In the genomic region with DNA sequence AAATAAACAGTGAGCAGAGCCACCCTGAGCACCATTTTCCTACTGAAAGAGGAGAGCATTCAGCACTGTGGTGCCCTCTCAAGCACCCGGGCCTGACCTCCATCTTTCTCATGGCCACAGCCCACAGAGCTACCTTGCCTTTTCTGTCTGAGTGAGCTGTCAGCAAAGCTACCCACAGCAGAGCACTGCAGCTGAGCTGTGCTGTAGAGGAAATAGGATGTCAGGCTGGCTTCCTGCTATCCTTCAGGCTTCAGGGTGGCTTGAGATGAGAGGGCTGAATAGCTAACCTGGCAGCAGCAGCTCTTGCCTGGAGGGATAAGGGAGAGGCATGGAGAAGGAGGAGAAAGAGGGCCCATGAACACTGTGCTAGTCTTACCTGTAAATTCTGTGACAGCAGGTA, we compare ENCODE assay signal across 17 mouse cellular contexts.
"Had no signal": no experiment of that assay in that cellular context is flagged by ENCODE, and none has a peak within 500 bp of the region (broad histone marks: within the 10 kb centered on the region; RNA-seq: fewer than 3 reads in every experiment).

No protein-coding gene starts in this region.

- DNase-seq: liver, postnatal 0 days; lung, adult 2 months; lung, postnatal 14 days; lung, postnatal 36 days; right cerebral cortex, adult 18-20 months; right cerebral cortex, postnatal 25 days; right cerebral cortex, postnatal 4 days; spleen, adult 18-20 months; thymus, adult 18-20 months; thymus, postnatal 14 days; thymus, postnatal 36 days had no signal

- ATAC-seq: liver, postnatal 0 days; lung, postnatal 0 days; midbrain, embryonic 13.5 days; midbrain, embryonic 15.5 days had no signal

- H3K4me1 ChIP-seq: liver, embryonic 15.5 days; midbrain, embryonic 13.5 days; midbrain, embryonic 15.5 days; neural tube, embryonic 12.5 days had no signal

- H3K9me3 ChIP-seq: liver, embryonic 15.5 days; lung, embryonic 15.5 days; midbrain, embryonic 13.5 days; midbrain, embryonic 15.5 days; neural tube, embryonic 12.5 days had no signal

- H3K36me3 ChIP-seq: liver, embryonic 15.5 days; lung, embryonic 15.5 days; midbrain, embryonic 13.5 days; midbrain, embryonic 15.5 days; neural tube, embryonic 12.5 days had no signal

- H3K4me3 ChIP-seq: liver, embryonic 15.5 days; lung, embryonic 15.5 days; midbrain, embryonic 13.5 days; midbrain, embryonic 15.5 days; neural tube, embryonic 12.5 days had no signal

- H3K27me3 ChIP-seq: liver, embryonic 15.5 days; lung, embryonic 15.5 days; midbrain, embryonic 13.5 days; midbrain, embryonic 15.5 days; neural tube, embryonic 12.5 days had no signal
